Mouse (Mus musculus) midbrain, embryonic 11.5 days (tissue): Measurements from ENCODE around the gene Kmt2a. TPM values are rescaled to one million over a fixed set of nuclear protein-coding genes. Genes with fewer than 3 reads are reported as not detected.

Source experiments
- ATAC-seq: fragments of 200-750 bp; cut with Nextera tagmentation; 2 replicates; pipeline ENCODE4 v1.8.0; 2017; ENCODE audit warnings: moderate TSS enrichment, moderate library complexity; ENCODE audit not compliant: low FRiP score
- DNase-seq: peaks from one replicate; pipeline ENCODE4 v3.0.0; 2015; ENCODE audit warnings: low spot score; ENCODE audit errors: missing footprints
- H3K27ac ChIP-seq: fragments of 300-500 bp; sonication (generic); 2 replicates; pipeline ENCODE4 v1.5.1; 2014; ENCODE audit warnings: low read depth, low read length
- H3K27me3 ChIP-seq: fragments of 300-500 bp; sonication (generic); 2 replicates; pipeline ENCODE4 v1.6.1; 2014; ENCODE audit warnings: mild to moderate bottlenecking, low read length, moderate library complexity, mixed read lengths; ENCODE audit not compliant: control insufficient read depth, insufficient read depth
- H3K36me3 ChIP-seq: fragments of 300-500 bp; sonication (generic); 2 replicates; pipeline ENCODE4 v1.6.1; 2014; ENCODE audit warnings: mild to moderate bottlenecking, low read length, moderate library complexity, mixed read lengths; ENCODE audit not compliant: control insufficient read depth, insufficient read depth
- H3K4me1 ChIP-seq: fragments of 300-500 bp; sonication (generic); 2 replicates; pipeline ENCODE4 v1.6.1; 2014; ENCODE audit warnings: low read length; ENCODE audit not compliant: control insufficient read depth, insufficient read depth
- H3K4me2 ChIP-seq: fragments of 300-500 bp; sonication (generic); 2 replicates; pipeline ENCODE4 v1.6.1; 2014; ENCODE audit warnings: mild to moderate bottlenecking, moderate library complexity
- H3K4me3 ChIP-seq: fragments of 300-500 bp; sonication (generic); 2 replicates; pipeline ENCODE4 v1.5.1; 2014; ENCODE audit warnings: low read depth, low read length
- H3K9ac ChIP-seq: fragments of 300-500 bp; sonication (generic); 2 replicates; pipeline ENCODE4 v1.6.1; 2014; ENCODE audit warnings: low read length
- H3K9me3 ChIP-seq: fragments of 300-500 bp; sonication (generic); 2 replicates; pipeline ENCODE4 v1.6.1; 2016; ENCODE audit warnings: low read length; ENCODE audit not compliant: control insufficient read depth
- WGBS: fragments of 180-500 bp; shearing (Covaris S2); extraction: QIAGEN DNeasy Blood & Tissue Kit; methylation state at CpG from one replicate; pipeline ENCODE4 v1.1.7; 2014; 5-methylcytosine and 5-hydroxymethylcytosine counted together
- polyA plus RNA-seq: library from polyadenylated mRNA; unstranded; fragments of >200 nt; fragmentation: Nextera tagmentation; extraction: Ambion mirVana; gene quantifications from 2 replicates; pipeline ENCODE4 v1.2.1, GENCODE M21; 2014

The Kmt2a gene
- polyA plus RNA-seq, 1 experiment from 2014 or later = 14.0 TPM

DNA sequence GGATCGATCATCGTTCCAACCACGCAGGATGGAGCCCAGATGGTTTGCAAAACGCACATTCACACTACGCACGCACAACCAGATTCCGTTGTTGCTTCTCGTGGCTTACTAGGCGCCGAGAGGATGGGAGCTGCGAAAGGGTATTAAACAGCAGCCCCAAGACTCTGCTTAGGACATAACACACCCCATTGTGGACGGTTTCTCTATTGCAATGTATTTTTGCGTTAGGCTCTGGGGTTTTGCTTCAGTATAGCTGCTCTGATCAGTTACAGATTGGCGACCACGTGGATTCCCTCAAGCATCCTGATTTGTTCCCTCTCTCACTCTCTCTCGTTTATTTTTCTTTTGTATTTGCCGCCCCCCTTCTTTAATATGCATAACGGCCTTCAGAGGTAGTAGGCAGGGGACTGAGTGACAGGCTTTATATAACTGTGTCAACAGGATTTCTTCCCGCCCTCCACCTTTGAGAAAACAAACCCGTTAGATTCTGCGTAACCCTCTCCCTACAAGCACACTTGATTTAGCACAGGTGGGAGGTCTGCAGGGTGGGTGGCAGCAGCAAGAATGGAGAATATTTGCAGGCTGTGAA is 2.0 kb upstream of the Kmt2a start:
- no peaks in the 10 kb centered on the region for H3K9me3 ChIP-seq
- DNase-seq (peak; percentile 94), ATAC-seq (no peak)
- H3K27me3 ChIP-seq = no peaks in the 10 kb centered on the region
- H3K36me3 ChIP-seq = no peaks in the 10 kb centered on the region
- peak overlapping the region; percentile 93 for H3K4me2 ChIP-seq
- H3K4me3 ChIP-seq = peak overlapping the region; percentile 99
- peaks cover 21% of the 10 kb centered on the region for H3K4me1 ChIP-seq
- WGBS = 1% methylated on average over 21 of the region's 21 CpGs
- H3K9ac ChIP-seq = peak overlapping the region; percentile 92
- H3K27ac ChIP-seq = peak overlapping the region; percentile 99

- peak overlapping the region; percentile 93 for H3K4me2 ChIP-seq
- under 1% methylated on average over 26 of the region's 27 CpGs for WGBS
These were observed 1.4 kb upstream of the Kmt2a start for GRCm38 (mm10) chr9:44882436-44882980.

DNA sequence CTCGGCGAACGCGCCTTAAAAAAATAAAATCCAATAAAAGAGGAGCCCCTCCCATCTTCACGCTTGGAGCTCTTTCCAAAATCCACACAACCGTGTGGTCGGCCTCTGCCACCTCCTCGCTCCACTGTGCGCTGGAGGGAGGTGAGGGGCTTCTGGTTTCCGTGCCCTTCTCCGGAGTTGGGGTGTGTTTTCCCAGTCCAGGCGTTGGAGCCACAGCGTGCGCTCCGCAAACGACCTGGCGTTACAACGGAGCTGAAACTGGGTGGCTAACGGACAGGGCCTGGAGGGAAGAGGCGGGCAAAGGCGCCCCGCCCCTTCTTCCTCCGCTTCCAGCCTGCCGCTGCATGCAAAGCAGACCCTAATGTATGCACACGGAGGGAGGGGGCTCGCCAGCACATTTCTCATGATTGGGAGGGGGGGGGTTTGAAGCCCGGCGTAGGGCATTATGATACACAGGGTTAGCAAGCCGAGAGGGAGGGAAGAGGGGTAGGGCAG is 892 bp upstream of the Kmt2a start:
- H3K4me3 ChIP-seq = peak overlapping the region; percentile 99
- no peaks in the 10 kb centered on the region for H3K36me3 ChIP-seq
- H3K4me2 ChIP-seq = peak overlapping the region; percentile 93
- under 1% methylated on average over 28 of the region's 29 CpGs for WGBS
- peak overlapping the region; percentile 92 for H3K9ac ChIP-seq
- peaks cover 22% of the 10 kb centered on the region for H3K4me1 ChIP-seq
- H3K9me3 ChIP-seq = no peaks in the 10 kb centered on the region
- DNase-seq (peak; percentile 98), ATAC-seq (peak; percentile 77)
- peak overlapping the region; percentile 99 for H3K27ac ChIP-seq
- no peaks in the 10 kb centered on the region for H3K27me3 ChIP-seq

More at GRCm38 (mm10) chr9:44882436-44882980, 1.4 kb upstream of the Kmt2a start:
- peak overlapping the region; percentile 99 for H3K4me3 ChIP-seq
- no peaks in the 10 kb centered on the region for H3K9me3 ChIP-seq
- H3K36me3 ChIP-seq = no peaks in the 10 kb centered on the region
- ATAC-seq = peak; percentile 62
- no peak for DNase-seq
- peak overlapping the region; percentile 99 for H3K27ac ChIP-seq
- H3K4me1 ChIP-seq = peaks cover 22% of the 10 kb centered on the region
- H3K9ac ChIP-seq = peak overlapping the region; percentile 92
- no peaks in the 10 kb centered on the region for H3K27me3 ChIP-seq

DNA sequence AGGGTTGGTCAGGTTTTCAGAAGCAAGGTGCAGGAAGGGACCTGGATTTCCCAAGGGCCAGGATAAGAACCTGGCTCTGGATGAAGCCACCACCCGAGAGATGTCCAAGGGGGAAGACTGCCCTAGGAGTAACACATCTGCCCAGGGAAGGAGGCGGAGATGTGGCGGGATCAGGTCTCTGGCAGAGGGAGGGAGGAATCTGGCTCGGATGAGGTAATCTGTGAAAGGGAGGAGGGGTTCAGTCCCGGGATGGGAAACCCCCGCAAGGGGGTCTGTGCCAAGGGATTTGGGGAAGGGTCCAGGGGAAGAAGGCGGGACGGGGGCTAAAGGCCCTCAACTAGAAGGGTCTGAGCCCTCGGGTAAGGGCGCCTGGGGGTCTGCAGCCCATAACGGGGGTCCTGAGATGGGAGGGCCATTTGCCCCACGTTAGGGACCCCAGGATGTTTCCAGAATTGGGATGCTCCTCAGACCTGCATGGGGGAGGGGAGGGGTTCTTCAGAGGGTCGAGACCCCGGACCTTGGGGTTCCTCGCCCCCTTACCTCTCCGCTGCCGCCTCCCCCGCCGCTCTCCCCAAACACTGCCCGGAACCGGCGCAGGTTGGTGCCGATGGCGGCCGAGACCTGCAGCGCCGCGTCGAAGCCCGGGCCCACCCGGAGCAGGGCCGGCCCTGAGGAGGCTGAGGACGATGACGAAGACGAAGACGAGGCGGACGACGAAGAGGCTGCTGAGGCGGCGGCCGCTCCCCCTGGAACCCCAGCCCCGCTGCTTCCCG is 601 bp downstream of the Kmt2a start:
- peak; percentile 92 for DNase-seq
- H3K9ac ChIP-seq = peak overlapping the region; percentile 96
- H3K4me3 ChIP-seq = peak overlapping the region; percentile 99
- H3K27ac ChIP-seq = peak overlapping the region; percentile 83
- peaks cover 24% of the 10 kb centered on the region for H3K4me1 ChIP-seq
- no peaks in the 10 kb centered on the region for H3K27me3 ChIP-seq
- peak overlapping the region; percentile 97 for H3K4me2 ChIP-seq
- under 1% methylated on average over 40 of the region's 44 CpGs for WGBS
- H3K9me3 ChIP-seq = no peaks in the 10 kb centered on the region
- ATAC-seq = peak; percentile 10; the same call in 1 of the 2 replicates
- H3K36me3 ChIP-seq = no peaks in the 10 kb centered on the region

DNA sequence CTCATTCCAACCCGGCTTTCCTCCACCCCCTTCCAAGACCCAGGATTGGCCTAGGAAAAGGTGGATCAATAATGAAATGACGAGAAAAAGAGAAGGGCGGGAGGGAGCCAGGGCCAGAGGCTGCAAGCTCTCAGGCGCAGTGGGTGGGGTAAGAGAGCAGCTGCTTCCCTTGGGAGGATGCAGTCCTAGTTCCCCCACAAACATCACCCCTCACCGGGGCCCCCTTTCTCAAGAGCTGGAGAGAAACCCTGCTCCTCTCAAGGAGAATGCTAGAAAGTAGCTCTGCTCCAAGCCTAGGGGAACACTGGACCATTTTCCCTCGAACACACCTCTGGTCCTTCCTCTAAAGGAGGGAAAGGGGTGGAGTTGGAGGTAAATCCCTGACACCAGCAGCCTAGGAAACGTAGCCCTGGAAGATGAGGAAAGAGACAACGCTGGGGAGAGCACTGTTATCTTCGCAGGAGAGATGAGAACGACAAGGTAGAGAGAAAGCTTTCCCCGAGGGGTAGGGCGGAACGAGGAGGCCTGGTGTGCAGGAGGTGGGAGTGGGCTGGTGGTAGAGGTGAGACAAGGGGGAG is 1.3 kb downstream of the Kmt2a start:
- peak overlapping the region; percentile 96 for H3K9ac ChIP-seq
- peak overlapping the region; percentile 97 for H3K4me2 ChIP-seq
- DNase-seq (peak; percentile 87), ATAC-seq (no peak)
- H3K4me3 ChIP-seq = peak overlapping the region; percentile 99
- WGBS = under 1% methylated on average over 13 of the region's 13 CpGs
- peaks cover 27% of the 10 kb centered on the region for H3K4me1 ChIP-seq
- H3K36me3 ChIP-seq = no peaks in the 10 kb centered on the region
- H3K27ac ChIP-seq = peak overlapping the region; percentile 83
- H3K27me3 ChIP-seq = no peaks in the 10 kb centered on the region
- H3K9me3 ChIP-seq = no peaks in the 10 kb centered on the region

DNA sequence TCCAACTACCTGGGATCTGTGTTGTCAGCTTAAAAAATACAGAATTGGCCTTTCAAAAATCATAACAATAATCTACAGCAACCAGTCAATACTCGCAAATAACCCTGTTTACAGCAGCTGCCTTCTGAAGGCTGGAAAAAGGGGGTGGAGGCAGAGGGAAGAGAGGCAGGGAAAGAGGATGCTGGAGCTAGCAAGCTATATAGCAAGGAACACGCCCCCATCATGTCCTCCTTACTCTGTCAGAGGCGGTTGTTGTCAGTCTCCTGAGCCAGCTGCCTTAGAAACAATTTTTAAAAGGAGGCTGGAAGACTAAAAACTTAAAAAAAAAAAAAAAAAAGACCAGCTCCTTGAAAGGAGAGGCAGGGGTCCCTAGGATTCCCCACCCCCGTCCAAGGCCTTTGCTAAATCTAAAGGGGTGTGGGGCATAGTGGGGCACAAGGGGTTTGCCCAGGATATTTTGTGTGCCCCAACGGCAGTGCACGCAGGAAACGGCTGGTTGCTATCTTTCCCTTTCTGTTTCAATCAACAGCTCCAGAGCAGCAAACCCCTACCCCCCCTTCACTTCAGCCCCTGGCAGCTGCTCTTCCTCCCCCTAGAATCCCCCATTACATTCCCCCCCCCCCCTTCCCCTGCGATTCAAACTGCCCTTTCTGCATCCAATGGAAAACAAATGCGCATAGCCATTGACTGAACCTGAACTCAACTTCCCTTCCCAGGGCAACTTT is 2.2 kb downstream of the Kmt2a start:
- H3K27ac ChIP-seq = peak overlapping the region; percentile 83; the same call in 1 of the 2 replicates
- peak overlapping the region; percentile 96; the same call in 1 of the 2 replicates for H3K9ac ChIP-seq
- 42% methylated on average over 9 of the region's 9 CpGs for WGBS
- ATAC-seq (no peak), DNase-seq (peak; percentile 73)
- H3K36me3 ChIP-seq = no peaks in the 10 kb centered on the region
- peak overlapping the region; percentile 97 for H3K4me2 ChIP-seq
- no peaks in the 10 kb centered on the region for H3K27me3 ChIP-seq
- peaks cover 27% of the 10 kb centered on the region for H3K4me1 ChIP-seq
- H3K4me3 ChIP-seq = peak overlapping the region; percentile 99
- no peaks in the 10 kb centered on the region for H3K9me3 ChIP-seq

DNA sequence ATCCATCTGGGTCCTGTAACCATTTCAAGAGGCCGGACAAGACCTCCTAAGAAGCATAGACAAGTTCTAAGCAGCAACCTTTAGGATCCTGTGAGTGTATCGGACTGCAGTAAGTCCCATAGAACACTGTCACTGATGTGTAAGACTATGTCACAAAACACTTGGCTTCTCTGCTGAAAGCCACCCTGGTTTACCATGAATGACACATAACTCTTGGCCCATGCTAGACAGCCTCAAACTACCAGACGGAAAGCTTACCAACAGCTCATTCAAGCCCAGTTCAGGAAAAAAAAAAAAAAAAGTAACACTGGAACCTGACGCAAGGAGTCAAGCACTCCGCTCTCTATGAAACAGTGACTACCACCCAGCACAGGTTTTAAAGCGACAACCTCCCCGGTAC is 3.4 kb downstream of the Kmt2a start:
- Histone ChIP-seq H3K27me3 (no peaks in the 10 kb centered on the region), H3K27ac (no peak overlapping the region), H3K9me3 (no peaks in the 10 kb centered on the region), H3K9ac (no peak overlapping the region), H3K4me3 (no peak overlapping the region), H3K4me1 (peaks cover 27% of the 10 kb centered on the region), H3K36me3 (no peaks in the 10 kb centered on the region), H3K4me2 (no peak overlapping the region)
- 95% methylated on average over 7 of the region's 7 CpGs for WGBS
- peak; percentile 62 for DNase-seq
- no peak for ATAC-seq

- 63% methylated on average over 7 of the region's 7 CpGs for WGBS
- ATAC-seq = no peak
- H3K4me1 ChIP-seq = peaks cover 27% of the 10 kb centered on the region
- H3K9me3 ChIP-seq = no peaks in the 10 kb centered on the region
- no peak overlapping the region for H3K27ac ChIP-seq
- no peaks in the 10 kb centered on the region for H3K27me3 ChIP-seq
- H3K4me2 ChIP-seq = no peak overlapping the region
- H3K36me3 ChIP-seq = no peaks in the 10 kb centered on the region
- no peak for DNase-seq
- H3K4me3 ChIP-seq = no peak overlapping the region
- H3K9ac ChIP-seq = no peak overlapping the region
These were observed 5.6 kb downstream of the Kmt2a start for GRCm38 (mm10) chr9:44875476-44875875.
